Mouse (Mus musculus) CD4-positive naive resting alpha-beta T cell, adult 76 days (primary cell): ENCODE results near the gene Olfr1287. TPM values are rescaled to one million over a fixed set of nuclear protein-coding genes. Genes with fewer than 3 reads are reported as not detected.

Experiments used
- total RNA-seq: library from RNA; stranded (reverse); gene quantifications from one replicate; pipeline ENCODE4 v1.2.4, GENCODE M21; 2023

Olfr1287 gene
- total RNA-seq = not detected

DNA sequence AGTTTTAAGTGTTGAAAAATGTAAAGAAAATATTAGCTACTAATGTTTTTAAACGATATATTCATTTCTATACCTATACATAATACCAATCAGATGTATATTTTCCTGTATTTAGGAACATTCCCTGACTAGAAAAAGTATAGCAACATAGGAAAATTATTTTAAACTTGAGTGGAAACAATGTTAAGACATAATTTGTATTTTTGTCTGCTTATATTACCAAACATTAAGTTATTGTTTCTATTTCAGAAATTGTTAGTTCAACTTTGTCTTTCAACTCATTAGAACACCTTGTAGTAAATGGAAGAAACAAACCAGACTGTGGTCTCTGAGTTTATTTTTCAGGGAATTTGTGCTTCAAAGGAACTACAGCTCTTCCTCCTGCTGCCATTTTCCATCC, at the start of gene Olfr1287:
Gene Olfr1287 (plus strand): TSS at position 301 of the 400 bp plus-strand sequence.

DNA sequence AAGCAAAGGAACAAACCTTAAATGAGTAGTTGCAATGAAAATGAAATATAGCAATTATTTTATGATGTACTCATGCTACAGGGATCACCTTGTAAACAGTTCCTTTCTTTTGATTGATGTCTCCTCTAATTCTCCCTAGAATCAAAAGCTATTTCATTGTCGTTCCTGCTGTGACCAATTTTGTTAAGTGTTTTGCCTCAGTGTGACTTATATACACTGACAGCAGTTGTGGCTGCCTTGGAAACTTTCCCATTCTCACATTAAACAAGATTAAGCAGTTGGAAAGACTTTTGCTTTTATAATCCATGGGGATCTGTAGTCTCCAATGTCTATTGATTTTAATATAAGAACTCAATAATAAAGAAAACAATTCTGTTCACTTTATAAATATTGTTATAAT, 26.0 kb upstream of the Olfr1287 start, which contains the start of gene Olfr1286:
Gene Olfr1286 (minus strand): TSS at position 185 of the 400 bp plus-strand sequence.

DNA sequence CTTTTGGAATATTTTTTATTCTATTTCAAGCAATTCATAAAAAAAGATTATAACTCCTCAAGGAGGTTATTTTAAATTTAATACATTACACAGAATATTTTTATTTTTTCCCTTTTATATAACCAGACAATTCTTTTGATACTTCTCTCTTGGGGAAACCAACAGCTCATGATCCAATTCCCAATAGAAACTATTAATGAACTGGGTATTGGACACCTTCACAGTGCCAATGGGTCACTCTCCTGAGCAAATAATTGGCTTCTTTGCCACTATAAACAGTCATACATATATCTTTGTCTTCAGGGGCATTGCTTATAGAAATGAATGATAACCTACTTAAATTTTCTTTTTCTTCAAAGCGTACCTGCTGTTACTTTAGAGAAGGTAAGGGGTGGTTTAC, 24.9 kb downstream of the Olfr1287 start, which contains the start of gene Olfr1288:
Gene Olfr1288 (plus strand): TSS at position 301 of the 400 bp plus-strand sequence.

DNA sequence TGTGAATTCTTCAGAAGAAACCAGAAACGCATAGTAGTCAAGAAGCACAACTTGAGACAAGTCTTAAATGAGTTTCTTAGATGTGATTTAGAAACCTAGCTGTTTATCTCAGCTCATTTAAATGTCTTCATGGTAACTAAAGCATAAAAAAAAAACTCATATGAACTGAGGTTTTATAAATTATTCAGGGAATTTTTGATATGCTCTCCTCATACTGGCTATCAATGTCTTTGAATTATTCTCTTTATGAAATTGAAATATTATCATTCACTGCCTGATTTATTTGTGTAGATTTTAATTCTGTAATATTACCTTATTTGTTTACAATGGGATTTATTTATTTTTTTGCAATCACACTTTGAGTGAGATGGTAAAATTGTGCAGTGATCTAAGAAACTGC, 31.6 kb downstream of the Olfr1287 start, which contains the start of gene Olfr1289:
Gene Olfr1289 (plus strand): TSS at position 301 of the 400 bp plus-strand sequence.

DNA sequence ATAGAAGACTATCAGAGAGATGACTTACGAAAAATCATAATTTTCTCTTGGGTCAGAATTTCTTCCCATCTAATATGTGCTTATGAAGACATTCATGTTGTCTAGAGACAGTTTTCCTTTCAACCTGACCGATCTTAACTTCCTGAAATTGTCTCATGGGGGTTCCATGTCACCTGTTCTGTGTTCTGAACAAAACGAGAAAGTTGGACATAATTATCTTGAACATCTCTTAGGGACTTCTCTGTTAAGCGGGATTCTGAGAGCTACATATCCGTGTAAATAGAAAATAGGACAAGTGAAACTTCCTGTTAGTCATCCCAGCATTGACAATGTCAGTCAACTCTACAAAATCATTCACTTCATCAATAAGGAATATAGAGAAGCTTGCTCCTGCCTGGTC, 44.8 kb downstream of the Olfr1287 start, which contains the start of gene Olfr1290:
Gene Olfr1290 (minus strand): TSS at position 101 of the 400 bp plus-strand sequence.

DNA sequence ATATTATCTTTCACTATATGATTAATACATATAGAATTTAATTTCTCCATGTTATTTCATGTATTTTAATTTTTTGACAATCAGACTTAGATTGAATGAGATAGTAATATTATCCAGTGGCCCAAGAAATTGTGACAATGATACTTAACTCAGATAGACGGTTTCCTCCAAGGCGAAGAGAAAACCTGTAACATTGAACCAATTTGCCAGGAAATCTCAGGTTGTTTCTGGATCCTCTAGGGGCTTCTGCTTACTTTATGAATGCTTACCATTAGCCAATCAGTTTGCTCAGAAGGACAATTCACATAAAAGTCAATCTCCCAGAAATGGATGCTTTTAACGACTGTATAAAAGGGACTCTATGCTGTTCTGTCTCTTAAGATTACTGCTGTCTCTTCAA, 47.9 kb downstream of the Olfr1287 start, which contains the start of gene Olfr1291-ps1:
Gene Olfr1291-ps1 (plus strand): TSS at position 301 of the 400 bp plus-strand sequence.

Other genes with a start within 250 kb of the Olfr1287 start
- gene 4930430A15Rik, start 219.5 kb upstream of the Olfr1287 start, total RNA-seq = not detected
- gene Olfr1275, start 213.9 kb upstream of the Olfr1287 start, total RNA-seq = not detected
- not detected for gene Olfr1276, start 194.6 kb upstream of the Olfr1287 start, total RNA-seq
- not detected for gene Olfr1277, start 175.0 kb upstream of the Olfr1287 start, total RNA-seq
- not detected for gene Olfr1278, start 159.0 kb upstream of the Olfr1287 start, total RNA-seq
- not detected for gene Olfr1279, start 148.5 kb upstream of the Olfr1287 start, total RNA-seq
- not detected for gene Olfr1280, start 135.1 kb upstream of the Olfr1287 start, total RNA-seq
- not detected for gene Olfr1281, start 122.6 kb upstream of the Olfr1287 start, total RNA-seq
- not detected for gene Olfr1282, start 113.1 kb upstream of the Olfr1287 start, total RNA-seq
- gene Olfr1283, start 82.4 kb upstream of the Olfr1287 start, total RNA-seq = not detected
- gene Olfr1284, start 73.6 kb upstream of the Olfr1287 start, total RNA-seq = not detected
- not detected for gene Olfr1286, start 26.0 kb upstream of the Olfr1287 start, total RNA-seq
- not detected for gene Olfr1288, start 25.0 kb downstream of the Olfr1287 start, total RNA-seq
- gene Olfr1289, start 31.7 kb downstream of the Olfr1287 start, total RNA-seq = not detected
- not detected for gene Olfr1290, start 44.7 kb downstream of the Olfr1287 start, total RNA-seq
- not detected for gene Olfr1291-ps1, start 48.0 kb downstream of the Olfr1287 start, total RNA-seq
- gene Olfr1293-ps, start 76.1 kb downstream of the Olfr1287 start, total RNA-seq = not detected
- gene Olfr1294, start 91.1 kb downstream of the Olfr1287 start, total RNA-seq = not detected
- not detected for gene Olfr1295, start 120.5 kb downstream of the Olfr1287 start, total RNA-seq
- not detected for gene Olfr1297, start 177.4 kb downstream of the Olfr1287 start, total RNA-seq
- gene Olfr1298, start 200.1 kb downstream of the Olfr1287 start, total RNA-seq = not detected
- not detected for gene Olfr1299, start 212.3 kb downstream of the Olfr1287 start, total RNA-seq